Mouse (Mus musculus) liver, embryonic 14.5 days (tissue): ENCODE measurements at regions not wholly inside any gene's neighbourhood (a gene's known extent, or its start where the extent isn't known, plus 50 kb on each side); places are given as distances from the start of the nearest gene placed in this dataset.

Source experiments
- CTCF ChIP-seq: IDR thresholded peaks from 2 replicates; pipeline ENCODE4 v1.5.1; 2016; ENCODE audit warnings: antibody characterized with exemption, low read depth, control low read depth
- EP300 ChIP-seq: IDR thresholded peaks from 2 replicates; pipeline ENCODE4 v1.6.1; 2016; ENCODE audit warnings: antibody characterized with exemption, low read depth

- TF ChIP-seq CTCF, result no peak
- no peak for TF ChIP-seq EP300
These were observed 62.9 kb downstream of the Foxf2 start for GRCm38 (mm10) chr13:31688531-31688930.
